Mouse (Mus musculus) right cerebral cortex, postnatal 10 days (tissue): ENCODE measurements around the gene Vmn1r188.
"Not testable (repeated sequence)": the region's sequence is repeated elsewhere in the genome, so short reads cannot be mapped to it uniquely, and the experiment has no call there.

ENCODE experiments used
- DNase-seq, 2 experiments: peaks; one replicate each; pipeline ENCODE4 v3.0.0; 2021; ENCODE audit warnings: low spot score in 2 of 2

Gene Vmn1r188

GRCm38 (mm10) chr13:22049737-22050440 lies 34.4 kb upstream of the Vmn1r188 start:
- DNase-seq, result peak; percentile 60 to 64

- peak; percentile 91 to 92 for DNase-seq
These were observed 33.4 kb upstream of the Vmn1r188 start for GRCm38 (mm10) chr13:22050591-22051522.

GRCm38 (mm10) chr13:22051523-22051859 lies 32.7 kb upstream of the Vmn1r188 start:
- no peak for DNase-seq

DNA sequence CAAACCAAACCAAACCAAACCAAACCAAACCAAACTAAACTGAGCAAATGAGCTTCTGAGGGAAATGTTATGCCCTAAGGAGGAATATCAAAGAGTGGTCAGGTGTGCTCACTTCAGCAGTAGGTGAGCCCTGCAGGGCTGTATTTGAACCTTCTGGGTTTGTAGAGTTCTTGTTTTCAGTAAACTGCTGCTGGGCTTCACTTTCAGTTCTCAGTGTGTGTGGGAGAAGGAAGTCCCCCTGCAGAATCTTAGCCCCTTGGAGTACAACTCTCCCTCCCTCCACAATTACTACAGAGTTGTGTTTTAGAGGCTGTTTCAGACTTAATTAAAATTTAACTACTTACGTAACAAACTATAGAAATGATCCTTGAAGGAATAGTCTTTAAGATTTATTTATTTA lies 30.5 kb upstream of the Vmn1r188 start:
- no peak for DNase-seq

GRCm38 (mm10) chr13:22061422-22061821 lies 22.8 kb upstream of the Vmn1r188 start:
- no peak for DNase-seq

- DNase-seq, result no peak
These were observed 20.8 kb upstream of the Vmn1r188 start for GRCm38 (mm10) chr13:22063468-22063867.

- DNase-seq, result not testable (repeated sequence)
These were observed 21.5 kb downstream of the Vmn1r188 start, which contains the start of gene Vmn1r189 for GRCm38 (mm10) chr13:22105724-22106123. TSS of gene Vmn1r189 (minus strand) at chr13:22105824.

DNA sequence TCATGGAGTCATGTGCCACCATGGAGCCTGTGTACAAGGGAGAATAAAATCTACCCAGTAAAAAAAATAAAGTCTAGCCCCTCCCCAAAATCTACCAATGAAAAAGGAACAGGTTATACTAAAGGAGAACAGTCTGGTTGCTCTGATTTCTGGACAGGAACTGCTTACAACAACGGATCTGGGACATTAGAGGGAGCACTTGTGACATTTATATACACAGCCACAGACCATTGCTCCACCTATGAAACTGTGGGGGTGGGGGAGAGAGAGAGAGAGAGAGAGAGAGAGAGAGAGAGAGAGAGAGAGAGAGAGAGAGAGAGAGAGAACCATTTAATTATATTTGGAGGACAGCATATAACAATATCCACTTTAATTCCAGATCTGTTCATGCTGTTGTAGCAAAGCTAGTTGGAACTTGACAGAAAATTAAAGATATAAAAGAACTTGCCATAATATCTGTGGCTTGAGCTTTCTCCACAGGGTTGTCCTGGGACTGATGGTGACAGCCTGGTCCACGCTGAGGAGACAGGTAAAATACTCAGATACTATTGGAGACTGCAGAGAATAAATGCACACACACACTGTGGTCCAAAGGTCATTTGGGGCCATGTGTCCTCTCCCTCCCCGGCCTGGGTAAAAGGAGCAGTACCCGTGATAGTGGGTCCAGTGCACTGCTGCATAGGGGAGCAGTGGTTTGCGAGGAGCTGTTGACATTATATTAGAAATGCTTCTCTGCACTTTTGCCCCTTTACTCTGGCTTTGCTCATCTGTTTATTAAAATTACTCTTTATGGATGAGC lies 52.5 kb downstream of the Vmn1r188 start:
- not testable (repeated sequence) for DNase-seq
